Mouse (Mus musculus): ENCODE measurements around the gene Sprr2a2. TPM values are rescaled to one million over a fixed set of nuclear protein-coding genes. Genes with fewer than 3 reads are reported as not detected.
A peak's percentile ranks its signal among the peaks of the same experiment; 100 is the strongest.
"Not testable (repeated sequence)": the region's sequence is repeated elsewhere in the genome, so short reads cannot be mapped to it uniquely, and the experiment has no call there.

Sprr2a2 gene
- polyA plus RNA-seq (2015; fragmentation: Nextera tagmentation; extraction: Ambion mirVana): 26.9 and 58.8 TPM in 2 replicates

GRCm38 (mm10) chr3:92215569-92215968, at the start of gene Sprr2a2, which contains the start of gene Sprr2a1:
Gene Sprr2a2, plus strand, starts transcription at chr3:92215920.
Gene Sprr2a1, plus strand, starts transcription at chr3:92215799.
- not testable (repeated sequence) for H3K36me3 ChIP-seq (ENCODE audit: control insufficient read depth, insufficient read depth); H3K27me3 ChIP-seq (ENCODE audit: control insufficient read depth, insufficient read depth, low read length); H3K4me1 ChIP-seq (ENCODE audit: control insufficient read depth, insufficient read depth, low read length); H3K4me2 ChIP-seq (ENCODE audit: low read depth, low read length); H3K27ac ChIP-seq (ENCODE audit: low read length); H3K4me3 ChIP-seq (ENCODE audit: low read length); H3K9me3 ChIP-seq (replicated peaks; ENCODE audit: control insufficient read depth, low read length); H3K9ac ChIP-seq (ENCODE audit: low read length); ATAC-seq (replicated peaks; ENCODE audit: extremely low read depth, insufficient read depth, low FRiP score)
- WGBS: no CpG with 5 or more reads among the region's 2 CpGs

- H3K4me1 ChIP-seq (ENCODE audit: control insufficient read depth, insufficient read depth, low read length): no peaks in the 10 kb centered on the region
- H3K27ac ChIP-seq (ENCODE audit: low read length): no peak overlapping the region
- no peaks in the 10 kb centered on the region for H3K27me3 ChIP-seq (ENCODE audit: control insufficient read depth, insufficient read depth, low read length)
- no peak overlapping the region for H3K4me3 ChIP-seq (ENCODE audit: low read length)
- ATAC-seq (replicated peaks; ENCODE audit: extremely low read depth, insufficient read depth, low FRiP score): no peak
- H3K36me3 ChIP-seq (ENCODE audit: control insufficient read depth, insufficient read depth): no peaks in the 10 kb centered on the region
- no peak overlapping the region for H3K9ac ChIP-seq (ENCODE audit: low read length)
- no peaks in the 10 kb centered on the region for H3K9me3 ChIP-seq (replicated peaks; ENCODE audit: control insufficient read depth, low read length)
- WGBS: 71% methylated on average over 3 of the region's 3 CpGs
- no peak overlapping the region for H3K4me2 ChIP-seq (ENCODE audit: low read depth, low read length)
Observed at GRCm38 (mm10) chr3:92169847-92170246, 45.9 kb upstream of the Sprr2a2 start.

- Histone ChIP-seq H3K4me1 (ENCODE audit: control insufficient read depth, insufficient read depth, low read length) (no peaks in the 10 kb centered on the region), H3K9me3 (replicated peaks; ENCODE audit: control insufficient read depth, low read length) (no peaks in the 10 kb centered on the region), H3K9ac (ENCODE audit: low read length) (no peak overlapping the region), H3K27ac (ENCODE audit: low read length) (no peak overlapping the region), H3K36me3 (ENCODE audit: control insufficient read depth, insufficient read depth) (no peaks in the 10 kb centered on the region), H3K27me3 (ENCODE audit: control insufficient read depth, insufficient read depth, low read length) (no peaks in the 10 kb centered on the region), H3K4me2 (ENCODE audit: low read depth, low read length) (no peak overlapping the region), H3K4me3 (ENCODE audit: low read length) (no peak overlapping the region)
- 79% methylated on average over 1 of the region's 1 CpGs for WGBS
- no peak for ATAC-seq (replicated peaks; ENCODE audit: extremely low read depth, insufficient read depth, low FRiP score)
Observed at GRCm38 (mm10) chr3:92176880-92177279, 38.8 kb upstream of the Sprr2a2 start.

- Histone ChIP-seq H3K4me3 (ENCODE audit: low read length) (no peak overlapping the region), H3K9me3 (replicated peaks; ENCODE audit: control insufficient read depth, low read length) (no peaks in the 10 kb centered on the region), H3K4me2 (ENCODE audit: low read depth, low read length) (no peak overlapping the region), H3K27ac (ENCODE audit: low read length) (no peak overlapping the region), H3K27me3 (ENCODE audit: control insufficient read depth, insufficient read depth, low read length) (no peaks in the 10 kb centered on the region), H3K36me3 (ENCODE audit: control insufficient read depth, insufficient read depth) (no peaks in the 10 kb centered on the region), H3K4me1 (ENCODE audit: control insufficient read depth, insufficient read depth, low read length) (no peaks in the 10 kb centered on the region), H3K9ac (ENCODE audit: low read length) (no peak overlapping the region)
- WGBS: 78% methylated on average over 6 of the region's 6 CpGs
- ATAC-seq (replicated peaks; ENCODE audit: extremely low read depth, insufficient read depth, low FRiP score): no peak
Observed at GRCm38 (mm10) chr3:92195512-92196200, 20.1 kb upstream of the Sprr2a2 start.

DNA sequence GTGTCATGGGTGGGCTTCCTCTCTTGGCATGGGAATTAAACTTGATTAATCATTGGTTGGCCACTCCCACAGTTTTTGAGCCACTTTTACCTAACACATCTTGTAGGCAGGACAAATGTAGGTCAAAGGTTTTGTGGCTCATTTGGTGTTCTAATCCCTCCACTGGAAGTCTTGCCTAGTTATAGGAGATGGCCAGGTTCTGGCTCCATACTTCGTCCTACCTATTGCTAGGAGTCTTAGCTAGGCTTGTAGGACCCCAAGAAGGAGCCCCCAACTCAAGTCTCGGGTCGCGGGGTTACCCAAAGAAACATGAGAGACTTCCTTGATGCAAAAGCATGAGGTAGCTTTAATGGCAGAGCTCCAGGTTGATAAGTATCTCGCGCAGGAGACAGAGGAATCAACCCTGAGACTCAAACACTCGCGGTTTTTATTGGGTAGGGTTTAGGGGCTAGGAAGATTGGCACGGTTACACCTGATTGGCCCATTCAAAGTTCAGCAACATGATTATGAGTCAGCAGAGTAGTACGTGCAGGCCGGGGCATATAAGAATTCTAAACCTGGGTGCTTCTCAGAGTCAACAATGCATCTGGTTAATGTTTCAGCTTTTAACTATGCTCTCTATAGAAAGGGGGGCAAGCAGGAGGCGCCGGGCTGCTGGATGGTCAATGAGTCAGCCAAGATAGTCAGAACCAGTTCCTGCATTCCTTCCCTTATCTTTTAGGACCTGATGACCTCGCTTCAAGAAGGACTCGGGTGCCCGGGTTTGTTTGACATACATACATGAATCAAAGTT, 4.4 kb upstream of the Sprr2a2 start:
- H3K27ac ChIP-seq (ENCODE audit: low read length); H3K9me3 ChIP-seq (replicated peaks; ENCODE audit: control insufficient read depth, low read length); H3K4me3 ChIP-seq (ENCODE audit: low read length); H3K27me3 ChIP-seq (ENCODE audit: control insufficient read depth, insufficient read depth, low read length); H3K4me1 ChIP-seq (ENCODE audit: control insufficient read depth, insufficient read depth, low read length); H3K4me2 ChIP-seq (ENCODE audit: low read depth, low read length); H3K36me3 ChIP-seq (ENCODE audit: control insufficient read depth, insufficient read depth); H3K9ac ChIP-seq (ENCODE audit: low read length): not testable (repeated sequence)
- WGBS: no CpG with 5 or more reads among the region's 16 CpGs
- peak; percentile 57 for ATAC-seq (replicated peaks; ENCODE audit: extremely low read depth, insufficient read depth, low FRiP score)

GRCm38 (mm10) chr3:92212059-92212458, 3.7 kb upstream of the Sprr2a2 start:
- not testable (repeated sequence) for H3K9ac ChIP-seq (ENCODE audit: low read length); H3K4me1 ChIP-seq (ENCODE audit: control insufficient read depth, insufficient read depth, low read length); H3K4me3 ChIP-seq (ENCODE audit: low read length); H3K27me3 ChIP-seq (ENCODE audit: control insufficient read depth, insufficient read depth, low read length); H3K27ac ChIP-seq (ENCODE audit: low read length); H3K9me3 ChIP-seq (replicated peaks; ENCODE audit: control insufficient read depth, low read length); H3K4me2 ChIP-seq (ENCODE audit: low read depth, low read length); H3K36me3 ChIP-seq (ENCODE audit: control insufficient read depth, insufficient read depth)
- WGBS: no CpG with 5 or more reads among the region's 1 CpGs
- ATAC-seq (replicated peaks; ENCODE audit: extremely low read depth, insufficient read depth, low FRiP score): 0 out of 2 replicates have a peak, but pooled peaks have one; percentile 20

DNA sequence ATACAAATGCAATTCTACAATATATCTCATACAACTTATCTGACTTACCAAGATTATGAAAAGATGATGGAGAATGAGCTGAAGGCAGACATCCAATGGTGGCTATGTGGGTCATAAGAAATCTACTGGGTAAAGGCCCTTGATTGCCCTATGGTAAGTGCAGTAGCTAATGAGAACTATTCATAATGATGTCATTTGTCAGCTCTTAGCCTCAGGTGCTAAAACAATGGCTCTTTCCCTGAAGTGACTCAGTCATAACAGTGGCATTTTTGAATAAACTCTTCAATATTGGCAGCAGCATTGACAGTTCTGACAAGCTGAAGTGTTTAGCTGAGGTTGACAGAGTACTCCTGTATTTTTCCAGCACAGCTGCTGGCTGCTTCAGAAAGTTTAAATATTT, 2.1 kb upstream of the Sprr2a2 start:
- not testable (repeated sequence) for H3K9ac ChIP-seq (ENCODE audit: low read length); H3K4me1 ChIP-seq (ENCODE audit: control insufficient read depth, insufficient read depth, low read length); ATAC-seq (replicated peaks; ENCODE audit: extremely low read depth, insufficient read depth, low FRiP score); H3K27me3 ChIP-seq (ENCODE audit: control insufficient read depth, insufficient read depth, low read length); H3K36me3 ChIP-seq (ENCODE audit: control insufficient read depth, insufficient read depth); H3K27ac ChIP-seq (ENCODE audit: low read length); H3K4me3 ChIP-seq (ENCODE audit: low read length); H3K9me3 ChIP-seq (replicated peaks; ENCODE audit: control insufficient read depth, low read length); H3K4me2 ChIP-seq (ENCODE audit: low read depth, low read length)

GRCm38 (mm10) chr3:92219031-92219430, 3.3 kb downstream of the Sprr2a2 start:
- no CpG with 5 or more reads among the region's 8 CpGs for WGBS
- H3K4me2 ChIP-seq (ENCODE audit: low read depth, low read length); H3K4me1 ChIP-seq (ENCODE audit: control insufficient read depth, insufficient read depth, low read length); H3K9me3 ChIP-seq (replicated peaks; ENCODE audit: control insufficient read depth, low read length); ATAC-seq (replicated peaks; ENCODE audit: extremely low read depth, insufficient read depth, low FRiP score); H3K9ac ChIP-seq (ENCODE audit: low read length); H3K4me3 ChIP-seq (ENCODE audit: low read length); H3K27me3 ChIP-seq (ENCODE audit: control insufficient read depth, insufficient read depth, low read length); H3K27ac ChIP-seq (ENCODE audit: low read length); H3K36me3 ChIP-seq (ENCODE audit: control insufficient read depth, insufficient read depth): not testable (repeated sequence)

- ATAC-seq (replicated peaks; ENCODE audit: extremely low read depth, insufficient read depth, low FRiP score); H3K4me3 ChIP-seq (ENCODE audit: low read length); H3K4me2 ChIP-seq (ENCODE audit: low read depth, low read length); H3K9me3 ChIP-seq (replicated peaks; ENCODE audit: control insufficient read depth, low read length); H3K4me1 ChIP-seq (ENCODE audit: control insufficient read depth, insufficient read depth, low read length); H3K9ac ChIP-seq (ENCODE audit: low read length); H3K36me3 ChIP-seq (ENCODE audit: control insufficient read depth, insufficient read depth); H3K27ac ChIP-seq (ENCODE audit: low read length); H3K27me3 ChIP-seq (ENCODE audit: control insufficient read depth, insufficient read depth, low read length): not testable (repeated sequence)
Observed at GRCm38 (mm10) chr3:92223708-92224107, 8.0 kb downstream of the Sprr2a2 start.

Data from heart, embryonic 16.5 days (tissue).